Comparison of ENCODE assay signal across 25 mouse cellular contexts in genomic region chr12:77090525-77090924, GRCm38 (mm10).
DNase-seq lines count a peak whose midpoint lies in the region; ATAC-seq and TF ChIP-seq lines count a peak whose summit lies in the region.
"Had no signal": no experiment of that assay in that cellular context is flagged by ENCODE, and none has a peak within 500 bp of the region (broad histone marks: within the 10 kb centered on the region; RNA-seq: fewer than 3 reads in every experiment).

No protein-coding gene starts in this region.

- TF ChIP-seq CTCF in liver, embryonic 14.5 days (IDR thresholded peaks at IDR 0.05; ENCODE audit: low read depth) = no peak
- no peak for TF ChIP-seq CTCF in liver, postnatal 0 days (IDR thresholded peaks at IDR 0.05; ENCODE audit: low read depth)
- TF ChIP-seq CTCF in MEL (IDR thresholded peaks at IDR 0.05 in 2 of 3, conservative IDR thresholded peaks at IDR 0.05 in 1 of 3; ENCODE audit: control insufficient read depth in 1 of 3, insufficient read depth in 1 of 3, low read depth in 2 of 3, low read length in 3 of 3, poor library complexity in 1 of 3, severe bottlenecking in 1 of 3) = no peak

- TF ChIP-seq RAD21 in MEL (IDR thresholded peaks at IDR 0.05; ENCODE audit: low read depth, low read length) = no peak

- no peaks in the 10 kb centered on the region for H3K9me3 ChIP-seq in liver, embryonic 12.5 days (replicated peaks)
- H3K9me3 ChIP-seq in liver, embryonic 11.5 days (ENCODE audit: control insufficient read depth, low read length) = no peaks in the 10 kb centered on the region
- no peaks in the 10 kb centered on the region for H3K9me3 ChIP-seq in liver, embryonic 14.5 days (ENCODE audit: control insufficient read depth, low read length)
- H3K9me3 ChIP-seq in liver, postnatal 0 days (ENCODE audit: low read length) = no peaks in the 10 kb centered on the region
- H3K9me3 ChIP-seq in MEL (replicated peaks; ENCODE audit: insufficient read depth, low read length) = no peaks in the 10 kb centered on the region
- no peaks in the 10 kb centered on the region for H3K9me3 ChIP-seq in liver, embryonic 16.5 days (replicated peaks; ENCODE audit: control insufficient read depth, low read length)
- no peaks in the 10 kb centered on the region for H3K9me3 ChIP-seq in midbrain, embryonic 10.5 days (replicated peaks)
- H3K9me3 ChIP-seq: embryonic facial prominence, embryonic 13.5 days; embryonic facial prominence, embryonic 15.5 days; forebrain, embryonic 10.5 days; forebrain, embryonic 12.5 days had no signal

- no peak for TF ChIP-seq POLR2A in MEL (IDR thresholded peaks at IDR 0.05; ENCODE audit: control insufficient read depth in 1 of 2, insufficient read depth in 1 of 2, low read depth in 1 of 2, low read length in 2 of 2, poor library complexity in 1 of 2)

- no peak overlapping the region for H3K9ac ChIP-seq in liver, embryonic 12.5 days
- H3K9ac ChIP-seq in liver, embryonic 11.5 days (ENCODE audit: low read depth, low read length) = no peak overlapping the region
- H3K9ac ChIP-seq in liver, embryonic 14.5 days (replicated peaks) = no peak overlapping the region
- no peak overlapping the region for H3K9ac ChIP-seq in liver, postnatal 0 days (replicated peaks)
- peak overlapping the region; percentile 37 for H3K9ac ChIP-seq in MEL (ENCODE audit: control insufficient read depth, low read depth, low read length, poor library complexity, severe bottlenecking)
- no peak overlapping the region for H3K9ac ChIP-seq in liver, embryonic 16.5 days (ENCODE audit: low read depth, low read length)
- H3K9ac ChIP-seq: embryonic facial prominence, embryonic 13.5 days; embryonic facial prominence, embryonic 15.5 days; forebrain, embryonic 12.5 days; forebrain, postnatal 0 days had no signal

- H3K4me2 ChIP-seq in liver, embryonic 12.5 days = peak overlapping the region; percentile 35; the same call in 1 of the 2 replicates
- no peak overlapping the region for H3K4me2 ChIP-seq in liver, embryonic 11.5 days
- peak overlapping the region; percentile 9; the same call in 1 of the 2 replicates for H3K4me2 ChIP-seq in liver, embryonic 14.5 days (ENCODE audit: low read depth)
- no peak overlapping the region for H3K4me2 ChIP-seq in liver, postnatal 0 days (ENCODE audit: low read depth, low read length)
- no peak overlapping the region for H3K4me2 ChIP-seq in liver, embryonic 16.5 days (ENCODE audit: low read depth, low read length)
- H3K4me2 ChIP-seq: embryonic facial prominence, embryonic 13.5 days; embryonic facial prominence, embryonic 15.5 days; forebrain, embryonic 12.5 days had no signal

- H3K79me2 ChIP-seq in MEL (ENCODE audit: control insufficient read depth, insufficient read depth, low read length, poor library complexity) = no peaks in the 10 kb centered on the region; the same call in 1 of the 2 replicates

- H3K4me3 ChIP-seq in liver, embryonic 12.5 days = no peak overlapping the region
- no peak overlapping the region for H3K4me3 ChIP-seq in liver, embryonic 11.5 days (ENCODE audit: low read depth, low read length)
- no peak overlapping the region for H3K4me3 ChIP-seq in liver, embryonic 14.5 days (ENCODE audit: insufficient read depth in 1 of 2, low read depth in 2 of 2, low read length in 2 of 2)
- no peak overlapping the region for H3K4me3 ChIP-seq in liver, postnatal 0 days (ENCODE audit: low read depth, low read length)
- no peak overlapping the region for H3K4me3 ChIP-seq in MEL (ENCODE audit: control insufficient read depth in 1 of 2, insufficient read depth in 1 of 2, low read depth in 2 of 2, low read length in 2 of 2)
- H3K4me3 ChIP-seq in liver, embryonic 16.5 days (ENCODE audit: low read depth, low read length) = no peak overlapping the region
- no peak overlapping the region for H3K4me3 ChIP-seq in midbrain, embryonic 10.5 days
- H3K4me3 ChIP-seq: embryonic facial prominence, embryonic 13.5 days; embryonic facial prominence, embryonic 15.5 days; erythroblast, embryonic 14.5 days; forebrain, embryonic 10.5 days; forebrain, embryonic 12.5 days had no signal

- H3K27ac ChIP-seq in liver, embryonic 12.5 days = no peak overlapping the region
- H3K27ac ChIP-seq in liver, embryonic 11.5 days (ENCODE audit: low read depth, low read length) = no peak overlapping the region
- no peak overlapping the region for H3K27ac ChIP-seq in liver, embryonic 14.5 days
- H3K27ac ChIP-seq in liver, postnatal 0 days (ENCODE audit: low read depth) = no peak overlapping the region
- peak overlapping the region; percentile 91 for H3K27ac ChIP-seq in MEL (ENCODE audit: control insufficient read depth, low read depth, low read length)
- no peak overlapping the region for H3K27ac ChIP-seq in liver, embryonic 16.5 days (ENCODE audit: low read length)
- H3K27ac ChIP-seq in midbrain, embryonic 10.5 days (replicated peaks) = no peak overlapping the region
- H3K27ac ChIP-seq: embryonic facial prominence, embryonic 13.5 days; embryonic facial prominence, embryonic 15.5 days; forebrain, embryonic 10.5 days; forebrain, embryonic 12.5 days had no signal

- WGBS in liver, embryonic 12.5 days (ENCODE audit: insufficient replicate concordance) = 54% methylated on average over 3 of the region's 3 CpGs
- WGBS in liver, embryonic 11.5 days = 67% methylated on average over 3 of the region's 3 CpGs
- WGBS in liver, embryonic 14.5 days (ENCODE audit: insufficient replicate concordance) = 53% methylated on average over 3 of the region's 3 CpGs
- WGBS in liver, postnatal 0 days (ENCODE audit: insufficient replicate concordance) = 65% methylated on average over 3 of the region's 3 CpGs
- WGBS in liver, embryonic 16.5 days (ENCODE audit: insufficient replicate concordance) = 47% methylated on average over 3 of the region's 3 CpGs
- 82% methylated on average over 3 of the region's 3 CpGs for WGBS in midbrain, embryonic 10.5 days

- H3K4me1 ChIP-seq in liver, embryonic 12.5 days = peaks cover 69% of the 10 kb centered on the region
- peaks cover 22% of the 10 kb centered on the region for H3K4me1 ChIP-seq in liver, embryonic 11.5 days (replicated peaks; ENCODE audit: control insufficient read depth, insufficient read depth, low read length)
- peaks cover 30 to 41% of the 10 kb centered on the region in 2 experiments for H3K4me1 ChIP-seq in liver, embryonic 14.5 days (replicated peaks; ENCODE audit: control insufficient read depth in 2 of 2, insufficient read depth in 2 of 2, low read length in 1 of 2)
- H3K4me1 ChIP-seq in liver, postnatal 0 days (ENCODE audit: insufficient read depth) = peaks cover 17% of the 10 kb centered on the region
- H3K4me1 ChIP-seq in MEL (ENCODE audit: control insufficient read depth in 1 of 2, insufficient read depth in 2 of 2, low read length in 2 of 2) = peaks cover 53 to 72% of the 10 kb centered on the region in 2 experiments
- peaks cover 17% of the 10 kb centered on the region for H3K4me1 ChIP-seq in liver, embryonic 16.5 days (ENCODE audit: control insufficient read depth, low read depth, low read length)
- H3K4me1 ChIP-seq in midbrain, embryonic 10.5 days = no peaks in the 10 kb centered on the region
- H3K4me1 ChIP-seq: embryonic facial prominence, embryonic 13.5 days; forebrain, embryonic 10.5 days; forebrain, embryonic 12.5 days had no signal

- DNase-seq in liver, embryonic 11.5 days (ENCODE audit: low spot score) = no peak
- DNase-seq in liver, embryonic 14.5 days (ENCODE audit: low read depth in 3 of 3, low spot score in 3 of 3) = no peak
- no peak for DNase-seq in liver, postnatal 0 days
- no peak for DNase-seq in MEL (ENCODE audit: low read depth, low spot score)
- no peak for DNase-seq in ovary, postnatal 10 days (ENCODE audit: low spot score)
- no peak for DNase-seq in midbrain, embryonic 10.5 days (ENCODE audit: low spot score)
- DNase-seq: adrenal gland, adult 2 months; adrenal gland, postnatal 10 days; adrenal gland, postnatal 25 days; cerebellum, adult 11 months; cerebellum, adult 18-20 months; cerebellum, adult 8-10 months; cerebellum, adult 9-11 months; cerebellum, postnatal 14 days; cerebellum, postnatal 36 days; embryo, embryonic 11 days; forebrain, postnatal 0 days had no signal

- peak; percentile 40 for ATAC-seq in liver, embryonic 12.5 days
- ATAC-seq in liver, embryonic 11.5 days (replicated peaks; ENCODE audit: low FRiP score) = no peak
- ATAC-seq in liver, embryonic 14.5 days (ENCODE audit: insufficient read depth) = peak; percentile 17; the same call in 1 of the 2 replicates
- no peak for ATAC-seq in liver, postnatal 0 days
- peak; percentile 39; the same call in 1 of the 2 replicates for ATAC-seq in liver, embryonic 16.5 days (ENCODE audit: low read depth)
- ATAC-seq: forebrain, embryonic 14.5 days; forebrain, postnatal 0 days had no signal

- no peaks in the 10 kb centered on the region for H3K36me3 ChIP-seq in liver, embryonic 12.5 days
- H3K36me3 ChIP-seq in liver, embryonic 11.5 days (ENCODE audit: control insufficient read depth, insufficient read depth, low read length) = no peaks in the 10 kb centered on the region
- no peaks in the 10 kb centered on the region for H3K36me3 ChIP-seq in liver, embryonic 14.5 days (replicated peaks; ENCODE audit: control insufficient read depth, insufficient read depth, low read depth)
- H3K36me3 ChIP-seq in liver, postnatal 0 days (replicated peaks; ENCODE audit: insufficient read depth, low read length) = no peaks in the 10 kb centered on the region
- peaks cover 0 to 93% of the 10 kb centered on the region in 2 experiments; a peak in 2 of 4 replicates for H3K36me3 ChIP-seq in MEL (ENCODE audit: control insufficient read depth in 1 of 2, insufficient read depth in 2 of 2, low read length in 2 of 2)
- no peaks in the 10 kb centered on the region for H3K36me3 ChIP-seq in liver, embryonic 16.5 days (ENCODE audit: control insufficient read depth, insufficient read depth)
- no peaks in the 10 kb centered on the region for H3K36me3 ChIP-seq in midbrain, embryonic 10.5 days
- H3K36me3 ChIP-seq: embryonic facial prominence, embryonic 13.5 days; embryonic facial prominence, embryonic 15.5 days; forebrain, embryonic 10.5 days; forebrain, embryonic 12.5 days had no signal

- H3K27me3 ChIP-seq in liver, embryonic 12.5 days (replicated peaks) = no peaks in the 10 kb centered on the region
- no peaks in the 10 kb centered on the region for H3K27me3 ChIP-seq in liver, embryonic 11.5 days (replicated peaks; ENCODE audit: control insufficient read depth, insufficient read depth, low read length)
- no peaks in the 10 kb centered on the region for H3K27me3 ChIP-seq in liver, embryonic 14.5 days (ENCODE audit: control insufficient read depth, insufficient read depth, low read length)
- no peaks in the 10 kb centered on the region for H3K27me3 ChIP-seq in liver, postnatal 0 days (ENCODE audit: insufficient read depth, low read length)
- H3K27me3 ChIP-seq in MEL (ENCODE audit: control insufficient read depth in 1 of 2, insufficient read depth in 2 of 2, low read length in 2 of 2) = no peaks in the 10 kb centered on the region
- H3K27me3 ChIP-seq in liver, embryonic 16.5 days (ENCODE audit: control insufficient read depth, insufficient read depth, low read depth, low read length) = no peaks in the 10 kb centered on the region
- H3K27me3 ChIP-seq in midbrain, embryonic 10.5 days (ENCODE audit: low read depth, poor library complexity, severe bottlenecking) = no peaks in the 10 kb centered on the region
- H3K27me3 ChIP-seq: embryonic facial prominence, embryonic 13.5 days; embryonic facial prominence, embryonic 15.5 days; forebrain, embryonic 12.5 days had no signal

- TF ChIP-seq EP300 in liver, embryonic 14.5 days (IDR thresholded peaks at IDR 0.05; ENCODE audit: low read depth) = no peak
- TF ChIP-seq EP300 in liver, postnatal 0 days (IDR thresholded peaks at IDR 0.05; ENCODE audit: low read depth) = no peak
- TF ChIP-seq EP300 in MEL (IDR thresholded peaks at IDR 0.05; ENCODE audit: low read depth in 1 of 2, low read length in 2 of 2) = no peak

Comparison
In these comparisons a context has a peak if more than half of its experiments do, and no peak if none do; other contexts are left out.
1. ATAC-seq: peak in liver, embryonic 12.5 days (single experiment), liver, embryonic 14.5 days (single experiment) and liver, embryonic 16.5 days (single experiment); none in liver, embryonic 11.5 days (single experiment) and liver, postnatal 0 days (single experiment).
2. H3K4me2 ChIP-seq: peak in liver, embryonic 12.5 days (single experiment) and liver, embryonic 14.5 days (single experiment); none in liver, embryonic 11.5 days (single experiment), liver, postnatal 0 days (single experiment) and liver, embryonic 16.5 days (single experiment).